Mouse (Mus musculus) forebrain, embryonic 14.5 days (tissue): ENCODE data around the gene Sgsm1. TPM values are rescaled to one million over a fixed set of nuclear protein-coding genes. Genes with fewer than 3 reads are reported as not detected.

Experiments
- ATAC-seq: fragments of 200-750 bp; cut with Nextera tagmentation; 2 replicates; pipeline ENCODE4 v1.8.0; 2017; ENCODE audit warnings: mild to moderate bottlenecking, moderate library complexity
- DNase-seq: peaks from one replicate; pipeline ENCODE4 v3.0.0-alpha.2; 2015; ENCODE audit warnings: low spot score
- H3K27ac ChIP-seq: fragments of 300-500 bp; sonication (generic); 2 replicates; pipeline ENCODE4 v1.5.1; 2014; ENCODE audit warnings: low read depth, mild to moderate bottlenecking, control low read depth, low read length, moderate library complexity
- H3K27me3 ChIP-seq: fragments of 300-500 bp; sonication (generic); replicated peaks from 2 replicates; pipeline ENCODE4 v1.6.1; 2014; ENCODE audit warnings: low read length, control low read depth, mixed read lengths; ENCODE audit not compliant: control insufficient read depth, insufficient read depth
- H3K36me3 ChIP-seq: fragments of 300-500 bp; sonication (generic); 2 replicates; pipeline ENCODE4 v1.6.1; 2014; ENCODE audit warnings: low read length, control low read depth; ENCODE audit not compliant: control insufficient read depth, insufficient read depth
- H3K4me1 ChIP-seq: fragments of 300-500 bp; sonication (generic); 2 replicates; pipeline ENCODE4 v1.6.1; 2014; ENCODE audit warnings: antibody characterized with exemption, low read length, control low read depth; ENCODE audit not compliant: control insufficient read depth, insufficient read depth
- H3K4me2 ChIP-seq: fragments of 300-500 bp; sonication (generic); 2 replicates; pipeline ENCODE4 v1.6.1; 2014; ENCODE audit warnings: mild to moderate bottlenecking, control low read depth, low read length
- H3K4me3 ChIP-seq: fragments of 300-500 bp; sonication (generic); 2 replicates; pipeline ENCODE4 v1.5.1; 2014; ENCODE audit warnings: low read depth, low read length, control low read depth
- H3K9ac ChIP-seq: fragments of 300-500 bp; sonication (generic); 2 replicates; pipeline ENCODE4 v1.6.1; 2014; ENCODE audit warnings: mild to moderate bottlenecking, low read length, control low read depth, moderate library complexity
- H3K9me3 ChIP-seq: fragments of 300-500 bp; sonication (generic); replicated peaks from 2 replicates; pipeline ENCODE4 v1.6.1; 2016; ENCODE audit warnings: low read length, control low read depth, mixed read lengths; ENCODE audit not compliant: control insufficient read depth
- WGBS: fragments of 180-500 bp; shearing (Covaris S2); extraction: QIAGEN DNeasy Blood & Tissue Kit; methylation state at CpG from one replicate; pipeline ENCODE4 v1.1.7; 2014; 5-methylcytosine and 5-hydroxymethylcytosine counted together
- polyA plus RNA-seq: library from polyadenylated mRNA; unstranded; fragments of >200 nt; fragmentation: Nextera tagmentation; extraction: Ambion mirVana; gene quantifications from 2 replicates; pipeline ENCODE4 v1.2.1, GENCODE M21; 2014

Sgsm1 gene
- polyA plus RNA-seq, 1 experiment from 2014 or later: 6.7 TPM

DNA sequence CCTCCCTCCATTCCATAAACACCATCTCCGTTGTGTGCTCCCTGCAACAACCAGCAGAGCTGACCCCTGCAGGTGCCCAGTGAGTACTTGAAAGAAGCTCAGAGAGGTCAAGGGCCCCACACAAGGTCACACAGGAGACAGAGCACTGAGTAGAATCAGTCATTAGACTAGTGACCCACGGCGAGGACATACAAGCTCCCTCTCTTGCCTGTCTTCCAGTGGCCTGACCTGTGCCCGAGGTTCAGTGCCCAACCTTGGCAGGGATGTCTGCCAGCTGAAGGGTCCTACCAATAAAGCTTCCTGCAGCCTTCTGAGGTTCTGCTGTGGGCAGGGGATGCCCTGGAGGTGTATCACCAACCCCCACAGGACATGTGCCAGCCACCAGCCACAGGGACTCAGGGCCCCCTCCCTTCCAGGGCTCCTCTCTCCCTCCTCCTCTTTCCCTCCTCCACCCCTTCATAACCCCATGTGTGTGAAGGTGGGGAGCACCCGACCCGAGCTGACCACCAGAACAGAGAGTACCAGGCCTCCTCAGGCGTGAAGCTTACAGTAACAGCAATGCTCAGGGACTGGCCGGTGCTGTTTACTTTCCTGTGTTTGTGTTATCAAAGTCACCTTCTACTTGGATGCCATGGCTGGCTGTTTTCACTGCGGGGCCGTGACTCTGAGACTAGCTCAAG, 98.3 kb downstream of the Sgsm1 start:
- DNase-seq (no peak), ATAC-seq (no peak)
- Histone ChIP-seq H3K4me3 (no peak overlapping the region), H3K27ac (no peak overlapping the region), H3K36me3 (no peaks in the 10 kb centered on the region), H3K27me3 (no peaks in the 10 kb centered on the region), H3K4me1 (0 out of 2 replicates have a peak, but pooled peaks cover 11% of the 10 kb centered on the region), H3K9ac (no peak overlapping the region), H3K9me3 (no peaks in the 10 kb centered on the region), H3K4me2 (no peak overlapping the region)
- 87% methylated on average over 10 of the region's 10 CpGs for WGBS

DNA sequence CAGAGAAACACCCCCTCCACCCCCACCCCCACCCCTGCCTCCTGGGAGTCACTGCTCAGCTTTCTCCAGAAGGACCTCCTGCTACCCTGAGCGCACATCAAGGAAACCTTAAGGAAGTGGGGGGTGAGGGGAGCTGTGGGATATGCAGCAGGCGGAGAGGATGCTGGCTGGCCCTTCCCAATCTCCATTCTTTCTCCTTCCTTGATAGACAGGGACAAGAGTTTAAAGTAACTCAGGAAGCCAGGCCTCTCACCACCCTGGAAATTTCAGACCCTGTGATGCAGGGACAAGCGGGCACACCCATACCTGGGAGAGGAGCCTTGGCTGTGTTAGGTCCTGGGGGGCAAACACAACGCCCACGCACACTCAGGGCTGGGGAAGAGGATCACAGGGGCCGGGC, 100.3 kb downstream of the Sgsm1 start:
- no peak for DNase-seq
- no peak overlapping the region for H3K27ac ChIP-seq
- H3K4me2 ChIP-seq: no peak overlapping the region
- H3K4me3 ChIP-seq: no peak overlapping the region
- no peak overlapping the region for H3K9ac ChIP-seq
- 0 out of 2 replicates have a peak, but pooled peaks cover 11% of the 10 kb centered on the region for H3K4me1 ChIP-seq
- no peaks in the 10 kb centered on the region for H3K9me3 ChIP-seq
- no peaks in the 10 kb centered on the region for H3K27me3 ChIP-seq
- 83% methylated on average over 6 of the region's 6 CpGs for WGBS
- no peaks in the 10 kb centered on the region for H3K36me3 ChIP-seq
- ATAC-seq: no peak

- WGBS: 97% methylated on average over 13 of the region's 13 CpGs
These were observed 100.7 kb downstream of the Sgsm1 start for GRCm38 (mm10) chr5:113209898-113210297.

DNA sequence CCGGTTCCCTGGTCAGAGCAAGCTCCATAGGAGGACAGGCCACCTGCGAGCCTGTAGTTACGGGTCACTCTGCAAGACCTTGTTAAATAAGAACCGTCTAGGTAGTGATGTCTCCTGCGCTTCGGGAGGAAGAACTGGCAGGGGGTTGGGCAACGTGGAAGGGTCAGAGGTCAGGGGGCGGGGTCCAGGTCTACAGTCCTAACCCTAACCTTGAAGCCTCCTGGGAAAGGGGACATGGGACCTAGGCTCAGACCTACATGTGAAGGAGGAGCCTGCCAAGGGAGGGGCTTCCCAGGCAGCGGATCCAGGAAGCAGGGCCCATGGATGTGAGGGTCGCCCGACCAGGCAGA, 101.2 kb downstream of the Sgsm1 start:
- no peaks in the 10 kb centered on the region for H3K9me3 ChIP-seq
- 0 out of 2 replicates have a peak, but pooled peaks cover 11% of the 10 kb centered on the region for H3K4me1 ChIP-seq
- no peak overlapping the region for H3K4me2 ChIP-seq
- H3K9ac ChIP-seq: no peak overlapping the region; the same call in 1 of the 2 replicates
- 63% methylated on average over 11 of the region's 11 CpGs for WGBS
- ATAC-seq (peak; percentile 25; the same call in 1 of the 2 replicates), DNase-seq (no peak)
- no peaks in the 10 kb centered on the region for H3K27me3 ChIP-seq
- H3K4me3 ChIP-seq: no peak overlapping the region
- peak overlapping the region; percentile 72; the same call in 1 of the 2 replicates for H3K27ac ChIP-seq
- no peaks in the 10 kb centered on the region for H3K36me3 ChIP-seq

More at GRCm38 (mm10) chr5:113209898-113210297, 100.7 kb downstream of the Sgsm1 start:
- no peak overlapping the region for H3K9ac ChIP-seq
- 0 out of 2 replicates have a peak, but pooled peaks cover 11% of the 10 kb centered on the region for H3K4me1 ChIP-seq
- 0 out of 2 replicates have a peak overlapping the region, but pooled peaks have one; percentile 72 for H3K27ac ChIP-seq
- H3K36me3 ChIP-seq: no peaks in the 10 kb centered on the region
- no peak overlapping the region for H3K4me3 ChIP-seq
- no peak overlapping the region for H3K4me2 ChIP-seq
- H3K27me3 ChIP-seq: no peaks in the 10 kb centered on the region
- DNase-seq (no peak), ATAC-seq (0 out of 2 replicates have a peak, but pooled peaks have one; percentile 2)
- H3K9me3 ChIP-seq: no peaks in the 10 kb centered on the region

DNA sequence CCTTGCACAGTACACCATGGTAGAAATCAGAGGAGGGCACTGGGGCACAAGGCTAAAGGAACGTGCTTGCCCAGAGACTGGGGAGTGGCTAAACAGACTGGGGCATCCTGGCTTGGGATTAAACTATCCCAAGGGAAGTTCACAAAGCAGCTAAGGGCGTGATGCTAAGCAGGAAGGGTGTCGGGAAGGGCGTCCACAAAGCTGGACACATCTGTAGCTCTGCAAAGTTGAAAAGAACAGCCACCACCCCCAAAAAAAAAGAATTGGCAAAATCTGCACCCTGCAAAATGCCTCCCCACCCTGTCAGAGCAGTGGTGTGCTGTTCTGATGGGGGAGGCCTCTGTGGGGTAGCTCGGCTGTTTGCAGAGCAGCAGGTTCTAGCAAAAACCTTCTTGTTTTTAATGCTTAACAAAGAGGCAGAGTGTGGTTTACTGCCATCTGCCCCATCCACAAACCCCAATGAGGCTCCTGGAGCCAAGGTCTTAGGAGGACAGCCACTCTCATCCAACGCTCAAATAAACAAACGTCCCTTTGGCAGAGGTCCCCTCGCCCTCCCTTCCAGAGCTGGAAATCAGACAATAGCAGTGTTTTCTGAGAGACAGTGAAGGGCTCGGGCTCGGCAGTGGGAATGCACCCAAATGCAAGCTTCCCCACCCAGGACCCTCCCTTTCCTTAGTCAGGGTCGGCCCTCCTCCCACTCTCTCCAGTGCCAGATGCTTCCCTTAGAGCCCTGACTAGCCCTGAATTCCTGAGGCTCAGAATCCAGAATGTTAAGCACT, 101.8 kb downstream of the Sgsm1 start:
- WGBS: 38% methylated on average over 11 of the region's 11 CpGs

DNA sequence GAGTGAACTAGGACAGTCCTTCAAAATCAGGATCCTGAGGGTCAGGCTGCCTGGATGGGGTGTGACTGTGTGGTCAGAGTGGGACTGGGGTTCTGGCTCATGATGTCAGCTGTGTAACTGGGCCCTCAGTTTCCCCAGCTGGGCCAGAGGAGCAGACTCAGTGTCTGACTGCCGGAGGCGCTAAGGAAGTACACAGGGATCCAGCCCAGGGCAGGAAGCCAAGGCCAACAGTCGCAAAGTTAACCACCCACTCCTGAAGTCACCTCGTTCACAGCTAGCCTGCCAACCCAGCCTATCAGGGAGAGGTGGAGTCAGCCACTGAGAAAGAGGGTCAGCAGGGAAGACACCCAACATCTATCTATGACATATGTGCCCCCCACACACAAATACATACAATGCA, 102.5 kb downstream of the Sgsm1 start:
- no peak overlapping the region for H3K9ac ChIP-seq
- ATAC-seq (no peak), DNase-seq (no peak)
- no peak overlapping the region for H3K4me2 ChIP-seq
- no peaks in the 10 kb centered on the region for H3K9me3 ChIP-seq
- 0 out of 2 replicates have a peak, but pooled peaks cover 11% of the 10 kb centered on the region for H3K4me1 ChIP-seq
- WGBS: 92% methylated on average over 4 of the region's 4 CpGs
- H3K4me3 ChIP-seq: no peak overlapping the region
- peak overlapping the region; percentile 72 for H3K27ac ChIP-seq
- H3K36me3 ChIP-seq: no peaks in the 10 kb centered on the region
- H3K27me3 ChIP-seq: no peaks in the 10 kb centered on the region

More for the DNA sequence above, 101.8 kb downstream of the Sgsm1 start:
- no peak overlapping the region for H3K4me2 ChIP-seq
- ATAC-seq (peak; percentile 76), DNase-seq (peak; percentile 79)
- H3K9ac ChIP-seq: no peak overlapping the region; the same call in 1 of the 2 replicates
- H3K4me1 ChIP-seq: 0 out of 2 replicates have a peak, but pooled peaks cover 11% of the 10 kb centered on the region
- H3K9me3 ChIP-seq: no peaks in the 10 kb centered on the region
- no peaks in the 10 kb centered on the region for H3K36me3 ChIP-seq
- no peaks in the 10 kb centered on the region for H3K27me3 ChIP-seq
- no peak overlapping the region for H3K4me3 ChIP-seq
- H3K27ac ChIP-seq: peak overlapping the region; percentile 72

GRCm38 (mm10) chr5:113206670-113207352, 103.8 kb downstream of the Sgsm1 start:
- Histone ChIP-seq H3K9me3 (no peaks in the 10 kb centered on the region), H3K4me3 (no peak overlapping the region), H3K36me3 (no peaks in the 10 kb centered on the region), H3K4me2 (no peak overlapping the region), H3K27ac (no peak overlapping the region), H3K9ac (no peak overlapping the region), H3K4me1 (0 out of 2 replicates have a peak, but pooled peaks cover 11% of the 10 kb centered on the region), H3K27me3 (no peaks in the 10 kb centered on the region)
- no peak for ATAC-seq
- no peak for DNase-seq
- 57% methylated on average over 9 of the region's 9 CpGs for WGBS

DNA sequence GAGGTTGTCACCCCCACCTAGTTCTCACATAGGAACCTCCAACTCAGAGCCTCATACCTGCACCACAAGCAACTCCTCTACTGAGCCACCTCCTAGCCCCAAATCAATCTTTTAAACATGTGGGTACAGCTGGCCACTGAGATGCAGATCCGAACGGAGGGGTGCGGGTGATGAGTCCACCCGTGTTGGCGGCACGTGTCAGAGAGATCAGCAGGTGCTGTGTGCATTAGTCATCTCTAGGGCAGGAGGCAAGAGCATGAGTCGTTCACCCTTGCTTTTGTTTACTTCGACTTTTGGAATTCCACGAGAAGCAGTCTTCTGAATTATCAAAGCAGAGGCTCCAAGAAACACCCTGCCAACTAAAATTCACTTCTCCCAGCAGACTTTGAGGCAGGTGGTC, 106.4 kb downstream of the Sgsm1 start:
- no peaks in the 10 kb centered on the region for H3K27me3 ChIP-seq
- H3K4me3 ChIP-seq: no peak overlapping the region
- H3K9ac ChIP-seq: no peak overlapping the region
- 0 out of 2 replicates have a peak, but pooled peaks cover 7% of the 10 kb centered on the region for H3K4me1 ChIP-seq
- H3K4me2 ChIP-seq: no peak overlapping the region
- H3K27ac ChIP-seq: no peak overlapping the region
- DNase-seq: no peak
- H3K36me3 ChIP-seq: no peaks in the 10 kb centered on the region
- no peaks in the 10 kb centered on the region for H3K9me3 ChIP-seq
- no peak for ATAC-seq
- WGBS: 93% methylated on average over 9 of the region's 9 CpGs
